Comparison of ENCODE assay signal across 38 mouse cellular contexts in genomic region chr9:19769701-19770100, GRCm38 (mm10). TPM values are rescaled to one million over a fixed set of nuclear protein-coding genes. Genes with fewer than 3 reads are reported as not detected.
"Had no signal": no experiment of that assay in that cellular context is flagged by ENCODE, and none has a peak within 500 bp of the region (broad histone marks: within the 10 kb centered on the region; RNA-seq: fewer than 3 reads in every experiment).

No protein-coding gene starts in this region.

- H3K9ac ChIP-seq: embryonic facial prominence, embryonic 12.5 days; embryonic facial prominence, embryonic 13.5 days; embryonic facial prominence, embryonic 15.5 days; forebrain, embryonic 12.5 days; forebrain, embryonic 13.5 days; forebrain, embryonic 15.5 days; forebrain, postnatal 0 days had no signal

- DNase-seq: cerebellum, adult 9-10 months; cerebellum, adult 9-11 months; cerebellum, postnatal 10 days; cerebellum, postnatal 14 days; cerebellum, postnatal 25 days; cerebellum, postnatal 36 days; embryo, embryonic 11 days; forebrain, postnatal 0 days; gastrocnemius, adult 2 months; gastrocnemius, postnatal 10 days; gastrocnemius, postnatal 14 days; gastrocnemius, postnatal 25 days; gastrocnemius, postnatal 36 days; heart, adult 18-20 months; heart, adult 2 months had no signal

- H3K4me3 ChIP-seq: embryonic facial prominence, embryonic 10.5 days; embryonic facial prominence, embryonic 12.5 days; embryonic facial prominence, embryonic 13.5 days; embryonic facial prominence, embryonic 15.5 days; erythroblast, embryonic 14.5 days; forebrain, embryonic 10.5 days; forebrain, embryonic 12.5 days; forebrain, embryonic 13.5 days; forebrain, embryonic 15.5 days; gastrocnemius, adult 2 months; heart, adult 2 months had no signal

- H3K27ac ChIP-seq: embryonic facial prominence, embryonic 10.5 days; embryonic facial prominence, embryonic 12.5 days; embryonic facial prominence, embryonic 13.5 days; embryonic facial prominence, embryonic 15.5 days; forebrain, embryonic 10.5 days; forebrain, embryonic 12.5 days; forebrain, embryonic 13.5 days; forebrain, embryonic 15.5 days; gastrocnemius, adult 2 months; heart, adult 2 months had no signal

- H3K4me2 ChIP-seq: embryonic facial prominence, embryonic 12.5 days; embryonic facial prominence, embryonic 13.5 days; embryonic facial prominence, embryonic 15.5 days; forebrain, embryonic 12.5 days; forebrain, embryonic 13.5 days; forebrain, embryonic 15.5 days had no signal

- ATAC-seq: forebrain, embryonic 13.5 days; forebrain, embryonic 14.5 days; forebrain, embryonic 15.5 days; forebrain, embryonic 16.5 days; forebrain, postnatal 0 days had no signal

- H3K4me1 ChIP-seq: embryonic facial prominence, embryonic 10.5 days; embryonic facial prominence, embryonic 12.5 days; embryonic facial prominence, embryonic 13.5 days; embryonic facial prominence, embryonic 15.5 days; forebrain, embryonic 10.5 days; forebrain, embryonic 12.5 days; forebrain, embryonic 13.5 days; forebrain, embryonic 15.5 days had no signal

- H3K27me3 ChIP-seq: embryonic facial prominence, embryonic 12.5 days; embryonic facial prominence, embryonic 13.5 days; embryonic facial prominence, embryonic 15.5 days; forebrain, embryonic 12.5 days; forebrain, embryonic 13.5 days; forebrain, embryonic 15.5 days had no signal

- H3K36me3 ChIP-seq: embryonic facial prominence, embryonic 10.5 days; embryonic facial prominence, embryonic 12.5 days; embryonic facial prominence, embryonic 13.5 days; embryonic facial prominence, embryonic 15.5 days; forebrain, embryonic 10.5 days; forebrain, embryonic 12.5 days; forebrain, embryonic 15.5 days had no signal

- H3K9me3 ChIP-seq: embryonic facial prominence, embryonic 15.5 days had no signal

RNA-seq across cellular contexts. Expression of gene Olfr58, which starts 10.4 kb away (rescaled TPM):
- total RNA-seq: common myeloid progenitor, adult 5-6 weeks; forebrain, postnatal 0 days; gastrocnemius, adult 18-20 months; gastrocnemius, adult 2 months; gastrocnemius, adult 8-10 months; gastrocnemius, postnatal 10 days; gastrocnemius, postnatal 14 days; gastrocnemius, postnatal 25 days; gastrocnemius, postnatal 36 days; gastrocnemius, postnatal 4 days; granulocyte monocyte progenitor cell, adult 5-6 weeks; heart, adult 18-20 months; heart, adult 2 months; heart, adult 8-10 months had no signal
- polyA plus RNA-seq: cortical plate, adult 2 months; embryonic facial prominence, embryonic 10.5 days; embryonic facial prominence, embryonic 11.5 days; embryonic facial prominence, embryonic 12.5 days; embryonic facial prominence, embryonic 13.5 days; embryonic facial prominence, embryonic 14.5 days; embryonic facial prominence, embryonic 15.5 days; erythroblast, embryonic 14.5 days; forebrain, embryonic 10.5 days; forebrain, embryonic 11.5 days; forebrain, embryonic 12.5 days; forebrain, embryonic 13.5 days; forebrain, embryonic 14.5 days; forebrain, embryonic 15.5 days; forebrain, embryonic 16.5 days; forebrain, postnatal 0 days; frontal cortex, adult 2 months; gonadal fat pad, adult 2 months; heart, adult 2 months had no signal

RNA-seq across cellular contexts. Expression of gene Olfr859, which starts 35.0 kb away (rescaled TPM):
- total RNA-seq: common myeloid progenitor, adult 5-6 weeks; forebrain, postnatal 0 days; gastrocnemius, adult 18-20 months; gastrocnemius, adult 2 months; gastrocnemius, adult 8-10 months; gastrocnemius, postnatal 10 days; gastrocnemius, postnatal 14 days; gastrocnemius, postnatal 25 days; gastrocnemius, postnatal 36 days; gastrocnemius, postnatal 4 days; granulocyte monocyte progenitor cell, adult 5-6 weeks; heart, adult 18-20 months; heart, adult 2 months; heart, adult 8-10 months had no signal
- polyA plus RNA-seq: embryonic facial prominence, embryonic 10.5 days; embryonic facial prominence, embryonic 11.5 days; embryonic facial prominence, embryonic 12.5 days; embryonic facial prominence, embryonic 13.5 days; embryonic facial prominence, embryonic 15.5 days; erythroblast, embryonic 14.5 days; forebrain, embryonic 10.5 days; forebrain, embryonic 11.5 days; forebrain, embryonic 12.5 days; forebrain, embryonic 13.5 days; forebrain, embryonic 14.5 days; forebrain, embryonic 15.5 days; forebrain, embryonic 16.5 days; forebrain, postnatal 0 days; gonadal fat pad, adult 2 months; heart, adult 2 months had no signal
